Mouse (Mus musculus) lung, postnatal 0 days (tissue): ENCODE results near the gene Stat5a.

Experiments used
- CTCF ChIP-seq: IDR thresholded peaks from 2 replicates; pipeline ENCODE4 v1.5.1; 2016; ENCODE audit warnings: antibody characterized with exemption, mild to moderate bottlenecking
- EP300 ChIP-seq: IDR thresholded peaks from 2 replicates; pipeline ENCODE4 v1.6.1; 2016; ENCODE audit warnings: antibody characterized with exemption, mild to moderate bottlenecking, control low read depth

GRCm38 (mm10) chr11:100848080-100848479, 11.1 kb upstream of the Stat5a start:
- TF ChIP-seq CTCF (no peak), EP300 (no peak)
